Mouse (Mus musculus): ENCODE measurements around the gene Napepld. TPM values are rescaled to one million over a fixed set of nuclear protein-coding genes. Genes with fewer than 3 reads are reported as not detected.

Napepld gene
- total RNA-seq, 1 experiment = 4.3 TPM

GRCm38 (mm10) chr5:21739881-21740280, 38.7 kb upstream of the Napepld start:
- Histone ChIP-seq H3K9me3 (ENCODE audit: control insufficient read depth, insufficient read depth, low read depth, low read length) (no peaks in the 10 kb centered on the region), H3K9ac (ENCODE audit: insufficient read depth, low read depth, low read length, poor library complexity, severe bottlenecking) (peak overlapping the region; percentile 50; the same call in 1 of the 2 replicates), H3K27ac (ENCODE audit: insufficient read depth, low read depth, low read length, poor library complexity, severe bottlenecking) (peak overlapping the region; percentile 34; the same call in 1 of the 2 replicates), H3K4me1 (ENCODE audit: control insufficient read depth in 2 of 2, insufficient read depth in 2 of 2, low read length in 2 of 2, poor library complexity in 1 of 2) (peaks cover 1 to 6% of the 10 kb centered on the region in 2 experiments; a peak in 2 of 4 replicates), H3K4me3 (ENCODE audit: insufficient read depth in 1 of 2, low read depth in 1 of 2, low read length in 2 of 2, poor library complexity in 1 of 2, severe bottlenecking in 1 of 2) (no peak overlapping the region), H3K36me3 (ENCODE audit: control insufficient read depth, insufficient read depth, low read length, poor library complexity, severe bottlenecking) (peaks cover 19% of the 10 kb centered on the region)
- DNase-seq (ENCODE audit: low read depth, low spot score) = no peak
- TF ChIP-seq CHD2 (IDR thresholded peaks at IDR 0.05; ENCODE audit: low read depth, low read length) = no peak
- in situ Hi-C loops (cut with MboI; ENCODE audit: low sequenced_read_pairs in 2 of 2, unreplicated experiment in 2 of 2) = no loop called here

DNA sequence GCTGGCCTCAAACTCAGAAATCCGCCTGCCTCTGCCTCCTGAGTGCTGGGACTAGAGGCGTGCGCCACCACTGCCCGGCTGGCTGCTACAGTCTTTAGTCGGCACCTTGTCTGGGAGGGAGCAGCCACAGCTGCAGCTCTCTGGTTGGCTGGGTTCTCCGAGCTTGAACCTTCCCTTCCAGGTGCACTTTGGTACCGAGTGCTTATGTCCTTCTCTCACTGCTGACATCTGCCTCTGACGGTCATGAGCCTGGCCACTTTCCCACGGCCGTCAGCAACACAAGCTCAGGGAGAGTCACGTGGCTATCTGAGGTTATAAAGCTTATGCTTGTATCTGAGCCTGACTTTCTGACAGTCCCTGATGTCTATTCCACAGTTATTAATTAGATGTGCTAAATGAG, 37.9 kb upstream of the Napepld start:
- no peak for DNase-seq (ENCODE audit: low read depth, low spot score)
- peaks cover 14% of the 10 kb centered on the region for H3K36me3 ChIP-seq (ENCODE audit: control insufficient read depth, insufficient read depth, low read length, poor library complexity, severe bottlenecking)

GRCm38 (mm10) chr5:21737620-21738019, 36.4 kb upstream of the Napepld start:
- no peak for TF ChIP-seq HCFC1 (IDR thresholded peaks at IDR 0.05; ENCODE audit: borderline replicate concordance, insufficient read depth, low read length)
- no peak for TF ChIP-seq ZNF384 (IDR thresholded peaks at IDR 0.05; ENCODE audit: low read depth, low read length)
- TF ChIP-seq MAFK (IDR thresholded peaks at IDR 0.05; ENCODE audit: insufficient read depth, low read depth, low read length) = no peak
- TF ChIP-seq CHD2 (IDR thresholded peaks at IDR 0.05; ENCODE audit: low read depth, low read length) = no peak
- TF ChIP-seq ZC3H11A (IDR thresholded peaks at IDR 0.05; ENCODE audit: borderline replicate concordance, low read depth, low read length) = no peak
- in situ Hi-C loops (cut with MboI; ENCODE audit: low sequenced_read_pairs in 2 of 2, unreplicated experiment in 2 of 2) = no loop called here
- peaks cover 7% of the 10 kb centered on the region; the same call in 1 of the 2 replicates for H3K36me3 ChIP-seq (ENCODE audit: control insufficient read depth, insufficient read depth, low read length, poor library complexity, severe bottlenecking)
- no peak for DNase-seq (ENCODE audit: low read depth, low spot score)
- peaks cover 3 to 9% of the 10 kb centered on the region in 2 experiments; a peak in 3 of 4 replicates for H3K4me1 ChIP-seq (ENCODE audit: control insufficient read depth in 2 of 2, insufficient read depth in 2 of 2, low read length in 2 of 2, poor library complexity in 1 of 2)
- no peaks in the 10 kb centered on the region for H3K9me3 ChIP-seq (ENCODE audit: control insufficient read depth, insufficient read depth, low read depth, low read length)
- no peak overlapping the region for H3K27ac ChIP-seq (ENCODE audit: insufficient read depth, low read depth, low read length, poor library complexity, severe bottlenecking)
- peak overlapping the region; percentile 93; the same call in 1 of the 2 replicates for H3K9ac ChIP-seq (ENCODE audit: insufficient read depth, low read depth, low read length, poor library complexity, severe bottlenecking)
- peak overlapping the region; percentile 87 to 96 for H3K4me3 ChIP-seq (ENCODE audit: insufficient read depth in 1 of 2, low read depth in 1 of 2, low read length in 2 of 2, poor library complexity in 1 of 2, severe bottlenecking in 1 of 2)

More for the DNA sequence above, 37.9 kb upstream of the Napepld start:
- H3K4me3 ChIP-seq (ENCODE audit: insufficient read depth in 1 of 2, low read depth in 1 of 2, low read length in 2 of 2, poor library complexity in 1 of 2, severe bottlenecking in 1 of 2) = no peak overlapping the region
- H3K4me1 ChIP-seq (ENCODE audit: control insufficient read depth in 2 of 2, insufficient read depth in 2 of 2, low read length in 2 of 2, poor library complexity in 1 of 2) = peaks cover 1 to 6% of the 10 kb centered on the region in 2 experiments; a peak in 2 of 4 replicates
- no peak overlapping the region for H3K9ac ChIP-seq (ENCODE audit: insufficient read depth, low read depth, low read length, poor library complexity, severe bottlenecking)
- no peak overlapping the region for H3K27ac ChIP-seq (ENCODE audit: insufficient read depth, low read depth, low read length, poor library complexity, severe bottlenecking)
- no peak for TF ChIP-seq CHD2 (IDR thresholded peaks at IDR 0.05; ENCODE audit: low read depth, low read length)
- no peak for TF ChIP-seq ZC3H11A (IDR thresholded peaks at IDR 0.05; ENCODE audit: borderline replicate concordance, low read depth, low read length)
- no peak for TF ChIP-seq ZNF384 (IDR thresholded peaks at IDR 0.05; ENCODE audit: low read depth, low read length)
- TF ChIP-seq HCFC1 (IDR thresholded peaks at IDR 0.05; ENCODE audit: borderline replicate concordance, insufficient read depth, low read length) = no peak
- TF ChIP-seq MAFK (IDR thresholded peaks at IDR 0.05; ENCODE audit: insufficient read depth, low read depth, low read length) = no peak
- in situ Hi-C loops (cut with MboI; ENCODE audit: low sequenced_read_pairs in 2 of 2, unreplicated experiment in 2 of 2) = no loop called here
- H3K9me3 ChIP-seq (ENCODE audit: control insufficient read depth, insufficient read depth, low read depth, low read length) = no peaks in the 10 kb centered on the region

DNA sequence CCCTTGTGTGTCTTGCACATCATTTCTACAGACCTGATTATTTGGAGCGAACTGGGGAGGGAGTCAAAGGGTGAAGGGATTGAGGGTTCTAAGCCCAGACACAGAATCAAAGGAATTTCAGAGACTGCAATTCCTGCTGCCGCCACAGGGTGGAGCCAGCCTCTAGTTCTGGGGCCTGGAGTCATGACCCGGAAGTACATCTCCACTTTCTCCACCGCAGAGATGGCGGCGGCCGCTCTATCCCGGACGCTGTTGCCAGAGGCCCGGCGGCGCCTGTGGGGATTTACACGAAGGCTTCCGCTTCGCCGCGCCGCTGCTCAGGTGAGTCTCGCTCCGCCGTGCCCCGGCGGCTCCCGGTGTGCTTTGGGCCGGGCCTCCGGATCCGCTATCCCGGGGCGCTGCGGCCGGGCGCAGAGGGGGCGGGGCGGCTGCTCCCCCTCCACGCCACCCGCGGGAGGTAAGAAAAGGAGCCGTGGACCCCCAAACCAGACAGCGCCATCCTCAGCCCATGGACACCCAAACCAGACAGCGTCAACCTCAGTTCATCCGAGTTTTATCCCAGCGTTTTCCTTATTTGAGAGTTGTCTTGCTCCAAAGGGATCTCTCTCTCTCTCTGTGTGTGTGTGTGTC, 35.9 kb upstream of the Napepld start, which contains the start of gene Pmpcb:
Pmpcb (plus strand) TSS at position 186 of the 630 bp plus-strand sequence.
- peaks cover 3 to 13% of the 10 kb centered on the region in 2 experiments; a peak in 3 of 4 replicates for H3K4me1 ChIP-seq (ENCODE audit: control insufficient read depth in 2 of 2, insufficient read depth in 2 of 2, low read length in 2 of 2, poor library complexity in 1 of 2)
- no peak within 1 kb of the TSS; the same call in 1 of the 2 replicates for H3K27ac ChIP-seq (ENCODE audit: insufficient read depth, low read depth, low read length, poor library complexity, severe bottlenecking)
- peak; percentile 89 for DNase-seq (ENCODE audit: low read depth, low spot score)
- peak; percentile 34; the same call in 1 of the 2 replicates for TF ChIP-seq ZC3H11A (IDR thresholded peaks at IDR 0.05; ENCODE audit: borderline replicate concordance, low read depth, low read length)
- TF ChIP-seq HCFC1 (IDR thresholded peaks at IDR 0.05; ENCODE audit: borderline replicate concordance, insufficient read depth, low read length) = peak; percentile 80
- TF ChIP-seq CHD2 (IDR thresholded peaks at IDR 0.05; ENCODE audit: low read depth, low read length) = 0 out of 2 replicates have a peak, but pooled peaks have one; percentile 67
- no peak for TF ChIP-seq ZNF384 (IDR thresholded peaks at IDR 0.05; ENCODE audit: low read depth, low read length)
- TF ChIP-seq MAFK (IDR thresholded peaks at IDR 0.05; ENCODE audit: insufficient read depth, low read depth, low read length) = no peak
- H3K36me3 ChIP-seq (ENCODE audit: control insufficient read depth, insufficient read depth, low read length, poor library complexity, severe bottlenecking) = peaks cover 7% of the 10 kb centered on the region; the same call in 1 of the 2 replicates
- peak within 1 kb of the TSS; percentile 87 to 96 for H3K4me3 ChIP-seq (ENCODE audit: insufficient read depth in 1 of 2, low read depth in 1 of 2, low read length in 2 of 2, poor library complexity in 1 of 2, severe bottlenecking in 1 of 2)
- no peaks in the 10 kb centered on the region for H3K9me3 ChIP-seq (ENCODE audit: control insufficient read depth, insufficient read depth, low read depth, low read length)
- peak within 1 kb of the TSS; percentile 93 for H3K9ac ChIP-seq (ENCODE audit: insufficient read depth, low read depth, low read length, poor library complexity, severe bottlenecking)
- in situ Hi-C loops (cut with MboI; ENCODE audit: low sequenced_read_pairs in 2 of 2, unreplicated experiment in 2 of 2) = no loop called here

Measured in ES-E14 (cell line).